Mouse (Mus musculus) cerebellum, adult 9-11 months (tissue): Measurements from ENCODE around the gene Klhl7.

Source experiments
- DNase-seq: peaks from one replicate; pipeline ENCODE4 v3.0.0; 2022

Gene Klhl7

DNA sequence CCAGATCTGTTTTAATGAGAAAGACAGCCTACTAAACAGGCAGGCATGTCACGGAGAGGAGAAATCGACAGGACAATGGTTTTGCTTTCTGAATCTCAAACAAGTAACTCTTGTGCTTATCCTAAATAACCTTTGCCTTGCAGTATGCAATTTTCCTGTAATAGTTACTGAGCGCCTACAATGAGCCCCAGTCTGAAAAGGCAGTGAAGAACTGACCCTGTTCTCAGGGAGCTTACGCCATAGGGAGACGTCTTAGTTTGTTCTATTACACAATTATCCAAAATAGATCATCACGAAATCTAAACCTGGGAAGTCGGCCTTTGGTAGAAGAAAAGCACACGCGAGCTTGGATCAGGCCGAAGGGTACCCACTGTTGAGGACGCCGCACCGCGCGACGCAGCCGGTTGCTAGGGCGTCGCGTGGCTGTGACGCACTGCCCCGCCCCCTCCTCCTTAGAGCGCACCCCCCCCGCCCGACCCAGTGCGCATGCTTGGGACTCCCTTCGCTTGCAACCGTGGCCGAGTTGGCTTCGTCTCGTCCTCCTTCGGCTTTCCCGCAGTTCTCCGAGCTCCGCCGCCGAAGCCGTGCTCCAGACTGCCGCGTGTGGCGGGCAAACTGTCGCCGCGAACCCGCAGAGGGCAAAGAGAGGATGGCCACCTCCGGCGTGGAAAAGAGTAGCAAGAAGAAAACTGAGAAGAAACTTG lies at the start of gene Klhl7:
Gene Klhl7, plus strand, starts transcription at position 500 of the 704 bp plus-strand sequence.
- DNase-seq: peak; percentile 89

DNA sequence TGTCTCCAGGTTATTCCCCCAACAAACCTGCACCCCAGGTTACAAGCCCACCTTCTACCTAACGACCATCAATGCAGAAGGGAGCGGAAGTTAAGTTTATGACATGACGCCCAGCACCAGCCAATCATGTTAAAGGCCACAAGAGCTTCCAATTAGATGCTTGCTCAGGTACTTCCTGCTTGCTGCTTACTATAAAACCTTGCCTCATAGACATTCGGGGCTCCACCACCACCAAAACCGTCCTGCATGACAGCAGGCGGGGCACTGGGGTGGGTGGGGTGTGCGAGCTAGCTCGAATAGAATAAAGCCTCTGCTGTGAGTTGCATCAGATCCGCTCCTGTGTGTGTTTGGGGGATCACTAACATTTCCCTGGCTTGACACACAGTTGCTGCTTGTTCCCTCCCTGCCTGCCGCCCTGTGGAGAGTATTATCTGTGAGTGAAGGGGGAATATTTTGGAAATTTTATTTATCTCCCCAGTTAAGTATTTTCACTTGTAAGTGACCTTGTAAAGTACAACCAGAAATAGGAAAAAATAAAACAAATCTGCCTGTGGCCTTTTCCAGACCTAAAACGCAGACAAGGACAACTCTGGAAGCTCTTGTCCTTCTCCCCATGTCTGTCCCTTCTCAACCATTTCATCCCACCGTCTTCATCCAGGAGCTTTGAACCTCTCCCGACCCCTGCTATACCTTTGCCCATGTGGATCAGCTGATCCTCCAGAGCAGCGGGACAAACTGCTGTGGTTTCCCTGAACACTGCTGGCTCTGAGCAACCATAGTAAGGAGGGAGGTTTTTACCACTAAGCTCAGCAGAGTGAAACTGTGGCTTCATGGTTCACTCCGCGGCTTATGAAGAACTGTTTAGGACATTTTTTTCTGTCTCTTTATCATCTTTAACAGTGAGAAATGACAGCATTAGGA lies 48.4 kb upstream of the Klhl7 start:
- no peak for DNase-seq

DNA sequence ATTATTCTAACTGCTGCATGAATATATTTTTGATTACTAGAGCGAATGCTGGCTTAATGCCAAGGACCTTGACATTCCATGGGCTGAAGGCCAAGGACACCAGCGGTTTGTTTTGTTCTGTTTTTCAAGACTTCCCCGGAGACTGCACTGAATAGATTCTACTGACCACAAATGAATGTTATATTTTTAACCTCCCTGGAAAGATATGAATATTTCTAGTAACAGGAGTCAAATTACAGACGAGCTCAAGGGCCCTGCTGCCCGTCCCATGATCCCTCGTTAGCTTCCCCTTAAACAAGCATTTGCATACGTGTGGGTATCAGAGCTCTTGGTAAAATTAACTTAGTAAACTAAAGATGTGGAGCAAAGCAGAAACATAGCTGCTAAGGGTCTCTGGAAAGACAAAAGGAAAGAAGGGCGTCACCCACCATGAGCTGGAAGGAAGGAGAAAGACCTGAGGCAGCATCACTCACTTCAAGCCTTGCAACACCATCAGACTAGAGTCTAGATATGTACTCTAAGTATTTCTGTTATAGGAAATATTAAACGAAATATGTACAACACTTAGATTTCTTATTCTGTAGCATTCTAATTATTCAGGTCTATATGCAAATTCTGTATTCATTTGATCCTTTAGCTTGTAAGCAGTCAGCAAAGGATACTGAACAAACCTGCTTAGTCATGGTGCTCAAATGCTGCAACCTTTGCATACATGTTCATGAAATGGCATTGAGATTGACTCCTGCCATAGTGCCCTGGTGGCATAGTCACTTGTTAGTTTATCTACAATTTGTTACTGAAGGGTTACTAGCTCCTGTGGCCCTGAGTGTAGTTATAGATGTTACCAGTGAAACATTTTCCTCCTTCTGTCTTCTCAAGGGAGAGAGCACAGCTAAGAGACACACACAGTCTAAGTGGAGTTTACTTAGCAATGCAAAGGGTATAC lies 46.9 kb upstream of the Klhl7 start:
- DNase-seq: no peak

DNA sequence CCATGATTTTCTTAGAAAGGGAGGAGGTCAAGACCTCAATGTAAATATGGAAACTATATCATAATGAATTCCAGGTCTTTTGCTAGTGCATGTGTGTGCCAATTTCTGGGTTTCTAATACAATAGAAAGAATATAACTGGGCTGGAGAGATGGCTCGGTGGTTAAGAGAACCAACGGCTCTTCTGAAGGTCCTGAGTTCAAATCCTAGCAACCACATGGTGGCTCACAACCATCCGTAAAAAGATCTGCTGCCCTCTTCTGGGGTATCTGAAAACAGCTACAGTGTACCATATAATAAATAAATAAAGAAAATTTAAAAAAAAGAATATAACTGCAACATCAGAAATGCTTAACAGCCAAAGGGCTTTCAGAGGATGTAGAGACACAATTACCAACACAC lies 46.0 kb upstream of the Klhl7 start:
- DNase-seq: no peak

DNA sequence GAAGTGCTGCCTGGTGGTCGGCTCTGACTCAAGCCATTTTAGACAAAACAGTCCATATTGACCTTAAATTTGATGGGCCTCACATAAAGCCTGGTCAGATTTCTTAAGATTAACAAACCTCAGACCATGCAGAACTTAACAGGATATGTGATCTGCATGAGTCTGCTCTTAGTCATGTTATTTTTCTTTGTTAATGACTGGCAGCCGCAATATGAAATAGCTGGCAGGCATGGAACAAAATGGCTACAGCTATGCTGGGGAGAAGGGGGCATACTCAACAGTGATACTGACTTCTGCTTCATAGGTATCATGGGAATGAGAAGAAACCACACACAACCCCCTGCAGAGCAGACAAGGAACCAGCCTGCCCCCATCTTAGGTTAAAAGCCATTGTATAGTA lies 43.5 kb upstream of the Klhl7 start:
- no peak for DNase-seq

- DNase-seq: no peak
These were observed 42.8 kb upstream of the Klhl7 start for GRCm38 (mm10) chr5:24057592-24057991.

- DNase-seq: no peak
These were observed 39.5 kb upstream of the Klhl7 start for GRCm38 (mm10) chr5:24060949-24061348.

GRCm38 (mm10) chr5:24063034-24063433 lies 37.4 kb upstream of the Klhl7 start:
- DNase-seq: no peak

- no peak for DNase-seq
These were observed 36.9 kb upstream of the Klhl7 start for GRCm38 (mm10) chr5:24063545-24063944.

DNA sequence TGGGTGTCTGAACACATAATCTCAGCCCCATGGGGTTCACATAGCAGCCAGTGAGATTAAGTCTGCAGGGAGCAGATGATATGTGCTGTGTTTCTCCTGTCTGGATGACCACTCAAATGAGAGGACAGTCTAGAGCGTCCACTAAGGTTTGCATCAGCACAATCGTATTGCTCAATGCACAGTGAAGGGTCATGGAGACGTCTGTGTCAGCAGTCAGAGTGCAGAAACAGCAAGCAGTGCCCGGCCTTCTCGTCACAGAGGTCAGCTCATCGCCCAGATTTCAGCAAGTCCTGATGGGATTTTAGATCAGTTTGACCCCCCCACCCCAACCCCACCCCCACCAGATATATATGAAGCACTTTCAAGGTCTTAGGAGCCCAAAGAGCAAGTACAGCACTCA lies 31.4 kb upstream of the Klhl7 start:
- no peak for DNase-seq

DNA sequence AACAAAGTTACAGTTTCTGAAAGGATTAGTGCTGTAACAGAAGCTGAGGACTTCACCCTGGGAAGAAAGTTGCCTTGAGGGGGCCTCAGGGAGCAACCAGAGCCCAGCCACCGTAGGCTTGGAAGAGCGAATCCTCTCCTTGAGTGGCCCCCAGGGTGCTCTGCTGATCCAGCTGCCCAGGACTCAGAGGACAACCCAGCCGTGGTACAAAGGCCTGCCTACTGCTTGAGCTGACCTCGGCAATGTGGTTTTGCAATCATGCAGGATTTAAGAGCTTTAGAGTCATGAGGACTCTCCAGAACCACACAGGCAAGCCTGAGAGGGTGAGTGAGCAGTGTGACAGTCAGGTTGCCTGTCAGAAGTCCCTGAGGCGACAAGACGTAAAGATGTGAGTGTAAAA lies 28.4 kb upstream of the Klhl7 start:
- DNase-seq: no peak

- peak; percentile 79 for DNase-seq
These were observed 23.3 kb upstream of the Klhl7 start for GRCm38 (mm10) chr5:24076986-24077718.

DNA sequence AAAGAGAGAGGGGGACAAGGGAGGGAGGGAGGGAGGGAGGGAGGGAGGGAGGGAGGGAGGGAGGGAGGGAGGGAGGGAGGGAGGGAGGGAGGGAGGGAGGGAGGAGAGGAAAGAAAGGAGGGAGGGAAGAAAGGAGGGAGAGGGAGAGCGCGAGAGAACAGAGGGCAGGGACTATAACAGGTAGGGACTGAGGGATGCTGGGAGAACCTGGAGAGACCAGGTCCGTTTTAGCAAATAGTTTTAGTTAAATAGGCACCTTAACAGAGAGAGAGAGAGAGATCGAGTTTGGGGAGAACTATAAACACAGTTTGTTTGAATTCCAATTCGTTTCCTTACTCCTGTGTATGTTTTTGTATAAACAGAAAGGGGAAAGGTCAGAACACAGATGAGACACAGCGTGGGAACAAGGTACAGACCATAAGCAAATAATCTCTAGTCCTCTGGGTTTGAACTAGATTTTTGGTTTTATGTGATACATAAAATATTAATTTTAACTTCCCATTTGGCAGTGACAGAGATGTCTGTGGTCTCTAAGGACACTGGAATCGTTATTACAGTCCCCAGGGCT lies 22.6 kb upstream of the Klhl7 start:
- no peak for DNase-seq

DNA sequence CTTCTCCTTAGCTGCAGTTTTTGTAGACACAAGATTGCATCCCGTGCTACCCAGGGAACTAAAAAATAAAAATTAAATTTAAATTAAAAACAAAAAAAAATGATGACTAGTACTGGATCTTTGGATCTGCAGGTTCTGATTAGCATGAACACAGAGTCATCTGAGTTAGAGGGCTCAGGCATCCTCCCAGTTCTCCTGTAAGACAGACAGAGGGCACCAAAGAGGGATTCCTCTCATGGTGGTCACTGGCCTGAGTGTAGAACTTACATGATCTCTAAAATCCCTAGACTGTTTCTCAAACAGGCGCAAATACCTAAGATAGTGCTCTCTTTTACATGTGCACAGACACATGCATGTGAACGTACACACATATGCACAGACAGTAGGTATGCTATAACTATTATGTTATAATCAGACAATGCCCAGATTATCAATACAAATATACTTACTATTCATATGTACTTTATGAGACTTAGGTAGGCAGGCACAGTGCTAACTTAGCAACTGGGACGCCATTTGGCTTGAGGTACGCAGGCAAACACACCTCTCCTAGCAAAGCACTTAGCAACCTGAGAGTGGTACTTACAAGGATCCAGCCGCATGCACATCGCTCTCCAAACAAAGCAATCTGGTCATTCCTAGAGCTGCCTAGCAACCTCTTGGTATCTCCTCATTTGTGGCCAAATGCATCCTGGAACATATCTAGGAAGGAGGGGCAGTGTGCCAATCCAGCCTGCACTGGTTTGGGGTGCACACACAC lies 21.8 kb upstream of the Klhl7 start:
- DNase-seq: no peak

- no peak for DNase-seq
These were observed 19.6 kb upstream of the Klhl7 start for GRCm38 (mm10) chr5:24080826-24081225.

DNA sequence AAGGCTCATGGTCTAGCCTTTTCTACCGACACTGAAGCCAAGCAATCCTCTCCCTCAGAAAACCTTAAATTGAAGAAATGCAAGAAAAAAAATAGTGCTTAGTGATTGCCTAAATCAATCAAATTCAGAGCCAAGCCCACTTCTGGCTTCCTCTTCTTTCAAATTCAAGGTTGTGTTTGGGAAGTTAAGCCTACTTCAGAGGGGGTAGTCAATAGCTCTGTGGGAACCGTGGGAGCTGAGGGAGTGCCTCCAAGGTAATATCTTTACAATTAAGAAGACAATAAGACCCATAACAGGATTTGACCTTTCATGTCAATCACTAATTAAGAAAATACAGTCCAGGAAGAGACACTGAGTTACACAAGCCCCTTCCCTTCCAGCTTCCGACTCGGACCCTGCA lies 15.6 kb upstream of the Klhl7 start:
- no peak for DNase-seq

DNA sequence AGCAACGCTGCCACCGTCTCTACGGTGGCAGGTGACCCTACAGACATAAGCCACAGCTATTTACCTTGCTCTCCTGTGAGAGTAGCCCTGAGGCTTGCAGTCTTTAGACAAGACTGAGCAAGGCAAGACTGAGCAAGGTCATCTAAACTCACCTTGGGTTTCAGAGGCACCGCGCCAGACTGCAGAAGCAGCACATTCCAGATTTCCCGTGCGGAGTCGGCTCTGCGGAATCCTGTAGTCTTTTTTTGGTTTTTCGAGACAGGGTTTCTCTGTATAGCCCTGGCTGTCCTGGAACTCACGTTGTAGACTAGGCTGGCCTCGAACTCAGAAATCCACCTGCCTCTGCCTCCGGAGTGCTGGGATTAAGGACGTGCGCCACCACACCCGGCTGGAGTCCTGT lies 14.2 kb upstream of the Klhl7 start:
- DNase-seq: no peak

- no peak for DNase-seq
These were observed 13.5 kb upstream of the Klhl7 start for GRCm38 (mm10) chr5:24086865-24087264.

GRCm38 (mm10) chr5:24088451-24088850 lies 12.0 kb upstream of the Klhl7 start:
- no peak for DNase-seq

- no peak for DNase-seq
These were observed 7.9 kb upstream of the Klhl7 start for GRCm38 (mm10) chr5:24092496-24092895.

DNA sequence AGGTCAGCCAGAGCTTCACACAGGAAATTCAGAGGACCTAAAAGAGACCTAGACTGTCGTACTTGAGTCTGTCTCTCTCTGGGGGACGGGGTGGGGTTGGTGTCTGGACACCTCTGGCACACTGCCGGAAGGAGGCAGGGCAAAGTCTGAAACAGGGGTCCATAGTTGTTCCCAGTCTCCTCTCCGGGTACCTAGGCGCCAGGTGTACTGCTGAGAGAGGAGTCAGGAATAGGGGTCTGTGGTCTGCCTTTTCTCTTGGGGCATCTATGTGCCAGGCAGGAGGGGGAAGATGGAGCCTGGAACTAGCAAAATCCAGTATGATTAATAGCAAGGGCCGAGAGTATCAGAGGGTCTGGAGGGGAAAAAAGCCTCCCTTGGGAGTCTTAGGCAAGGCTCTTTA lies 5.0 kb upstream of the Klhl7 start:
- DNase-seq: no peak
